19 mouse cellular contexts compared by ENCODE assay signal in genomic region chr13:7348431-7348830, GRCm38 (mm10).
DNase-seq lines count a peak whose midpoint lies in the region; ATAC-seq and TF ChIP-seq lines count a peak whose summit lies in the region.
"Had no signal": no experiment of that assay in that cellular context is flagged by ENCODE, and none has a peak within 500 bp of the region (broad histone marks: within the 10 kb centered on the region; RNA-seq: fewer than 3 reads in every experiment).

No protein-coding gene starts in this region.

- no peak overlapping the region for H3K4me3 ChIP-seq in liver, adult 2 months (ENCODE audit: insufficient read depth, low read depth, low read length)
- H3K4me3 ChIP-seq in liver, embryonic 12.5 days, result no peak overlapping the region

- H3K27ac ChIP-seq in liver, adult 2 months (replicated peaks; ENCODE audit: insufficient read depth, low read depth, low read length), result no peak overlapping the region
- H3K27ac ChIP-seq in liver, embryonic 12.5 days, result no peak overlapping the region

- no peaks in the 10 kb centered on the region for H3K9me3 ChIP-seq in liver, embryonic 12.5 days (replicated peaks)
- H3K9me3 ChIP-seq: G1E had no signal

- H3K27me3 ChIP-seq in liver, adult 2 months (ENCODE audit: control insufficient read depth, insufficient read depth, low read length), result no peaks in the 10 kb centered on the region
- no peaks in the 10 kb centered on the region for H3K27me3 ChIP-seq in liver, embryonic 12.5 days (replicated peaks)
- H3K27me3 ChIP-seq: CH12.LX, Patski had no signal

- H3K4me1 ChIP-seq in liver, adult 2 months (ENCODE audit: control insufficient read depth, insufficient read depth, low read length), result peaks cover 2% of the 10 kb centered on the region; the same call in 1 of the 2 replicates
- no peaks in the 10 kb centered on the region for H3K4me1 ChIP-seq in liver, embryonic 12.5 days

- no peak overlapping the region for H3K9ac ChIP-seq in liver, adult 2 months (ENCODE audit: low read depth, low read length)
- H3K9ac ChIP-seq in liver, embryonic 12.5 days, result no peak overlapping the region

- TF ChIP-seq POLR2A in liver, adult 2 months (IDR thresholded peaks at IDR 0.05; ENCODE audit: extremely low read depth, insufficient read depth, low read length), result no peak

- no peak for TF ChIP-seq CTCF in liver, adult 2 months (IDR thresholded peaks at IDR 0.05; ENCODE audit: low read depth, low read length)

- H3K4me2 ChIP-seq in liver, embryonic 12.5 days, result no peak overlapping the region

- peak; percentile 20 for DNase-seq in kidney, adult 9 months
- no peak for DNase-seq in kidney, postnatal 4 days
- peak; percentile 93 for DNase-seq in liver, adult 2 months (ENCODE audit: extremely low read depth, low read depth, low spot score)
- DNase-seq: adrenal gland, adult 2 months; adrenal gland, adult 8-10 months; adrenal gland, postnatal 10 days; adrenal gland, postnatal 14 days; adrenal gland, postnatal 25 days; adrenal gland, postnatal 36 days; B cell, adult 2 months; cerebellum, adult 11 months; cerebellum, adult 11-12 months; cerebellum, adult 18-20 months had no signal

- no peak for ATAC-seq in liver, embryonic 12.5 days
- ATAC-seq: activated CD4-positive, CD25-positive, alpha-beta regulatory T cell, adult 4 months; CD4-positive, CD25-positive, alpha-beta regulatory T cell, adult 4 months; Patski had no signal

- H3K36me3 ChIP-seq in liver, adult 2 months (ENCODE audit: control insufficient read depth, insufficient read depth, low read length), result no peaks in the 10 kb centered on the region
- no peaks in the 10 kb centered on the region for H3K36me3 ChIP-seq in liver, embryonic 12.5 days
- H3K36me3 ChIP-seq: G1E had no signal

- no peaks in the 10 kb centered on the region for H3K79me2 ChIP-seq in liver, adult 2 months (ENCODE audit: control insufficient read depth, insufficient read depth, low read length)

Comparison
In these comparisons a context has a peak if more than half of its experiments do, and no peak if none do; other contexts are left out.
1. DNase-seq: peak in kidney, adult 9 months (single experiment) and liver, adult 2 months (single experiment); none in kidney, postnatal 4 days (0 of 2).